Mouse (Mus musculus) kidney, adult 8-10 months (tissue): ENCODE results near the gene Tmem127.
A peak's percentile ranks its signal among the peaks of the same experiment; 100 is the strongest.
"Not testable (repeated sequence)": the region's sequence is repeated elsewhere in the genome, so short reads cannot be mapped to it uniquely, and the experiment has no call there.

ENCODE experiments used
- DNase-seq, 2 experiments: peaks; one replicate each; pipeline ENCODE4 v3.0.0; 2022

Gene Tmem127

DNA sequence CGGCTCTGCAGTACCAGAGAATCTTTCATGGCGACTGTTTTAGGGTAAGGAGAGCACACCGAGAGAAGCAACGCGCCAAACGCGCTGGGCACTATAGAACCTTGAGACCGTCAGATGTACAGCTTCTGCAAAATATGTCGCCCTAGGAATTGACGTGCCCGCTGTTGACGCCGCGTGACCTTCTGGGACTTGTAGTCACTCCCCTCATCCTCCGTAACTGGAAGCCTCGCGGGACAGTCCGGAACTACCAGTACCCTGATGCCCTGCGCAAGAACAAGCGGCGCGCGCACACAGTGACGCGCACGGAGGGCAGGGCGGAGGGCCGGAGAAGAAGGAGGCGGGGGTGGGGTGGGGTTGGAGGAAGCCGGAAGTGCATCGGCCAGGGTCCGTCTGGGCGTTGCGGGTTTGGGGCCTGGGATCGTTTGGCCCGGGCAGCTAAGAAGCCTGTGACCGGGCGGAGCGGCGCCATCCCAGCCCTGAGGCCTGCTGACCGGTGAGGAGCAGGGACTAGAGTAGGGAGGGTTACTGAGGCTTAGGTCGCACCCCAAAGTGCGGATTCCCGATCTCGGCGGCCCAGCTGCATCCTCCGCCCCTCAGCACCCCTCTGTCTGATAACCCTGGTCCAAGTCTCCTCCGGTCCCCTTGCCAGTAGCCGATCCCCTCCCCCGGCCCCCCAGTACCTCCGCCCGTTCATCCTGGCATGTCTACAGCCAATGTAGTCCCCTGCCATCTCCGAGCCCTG lies at the start of gene Tmem127, which contains the start of gene Ciao1:
Gene Tmem127, plus strand, starts transcription at position 317 of the 742 bp plus-strand sequence.
Gene Ciao1, minus strand, starts transcription at position 225 of the 742 bp plus-strand sequence.
- DNase-seq = peak; percentile 98 to 99

DNA sequence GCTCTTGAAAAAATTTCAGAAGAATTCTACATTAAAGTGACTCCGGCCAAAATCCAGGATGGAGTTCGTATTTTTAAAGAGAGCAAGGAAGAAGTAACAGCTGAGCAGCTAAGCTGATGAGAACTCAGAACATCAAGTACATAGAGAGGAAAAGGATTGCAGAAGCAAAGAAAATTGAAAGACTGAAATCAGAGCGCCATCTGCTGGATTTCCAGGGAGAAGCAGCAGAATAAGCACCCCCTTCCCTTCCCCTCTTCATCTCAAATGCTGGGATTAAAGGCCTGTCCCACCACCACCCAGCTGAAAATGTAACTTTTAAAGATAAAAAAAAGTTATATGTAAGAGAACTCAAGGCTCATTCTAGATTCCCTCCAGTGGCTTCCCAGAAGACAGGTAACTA lies 42.8 kb upstream of the Tmem127 start:
- peak; percentile 27 to 62 for DNase-seq

DNA sequence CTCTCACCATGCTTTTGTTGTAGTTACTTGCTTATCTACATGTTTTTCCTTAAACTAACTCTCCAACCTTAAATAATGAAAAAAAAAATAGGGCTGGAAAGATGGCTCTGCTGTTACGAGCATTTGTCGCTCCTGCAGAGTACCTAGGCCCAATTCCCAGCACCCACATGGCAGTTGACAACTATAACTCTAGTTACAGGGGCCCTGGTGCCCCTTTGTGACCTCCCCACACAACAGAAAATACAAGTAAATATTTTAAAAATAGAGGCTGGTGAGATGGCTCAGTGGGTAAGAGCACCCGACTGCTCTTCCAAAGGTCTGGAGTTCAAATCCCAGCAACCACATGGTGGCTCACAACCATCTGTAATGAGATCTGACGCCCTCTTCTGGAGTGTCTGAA lies 41.8 kb upstream of the Tmem127 start:
- not testable (repeated sequence) for DNase-seq

DNA sequence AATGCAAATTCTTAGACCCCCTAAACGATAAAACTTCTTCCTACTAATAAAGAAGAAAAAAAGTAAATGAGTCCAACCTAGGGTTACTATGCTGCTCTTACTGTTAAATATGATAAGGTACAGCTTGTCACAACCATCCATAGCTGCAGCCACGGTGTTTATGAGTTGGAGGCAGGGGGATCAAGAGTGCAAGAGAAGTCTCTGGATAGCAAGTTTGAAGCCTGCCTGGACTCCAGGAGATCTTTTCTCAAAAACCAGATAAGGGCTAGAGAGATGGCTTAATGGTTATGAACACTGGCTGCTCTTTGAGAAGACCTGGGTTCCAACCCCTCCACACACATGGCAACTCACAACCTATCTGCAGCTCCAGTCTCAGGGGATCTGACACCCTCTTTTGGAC lies 40.8 kb upstream of the Tmem127 start:
- DNase-seq = no peak

DNA sequence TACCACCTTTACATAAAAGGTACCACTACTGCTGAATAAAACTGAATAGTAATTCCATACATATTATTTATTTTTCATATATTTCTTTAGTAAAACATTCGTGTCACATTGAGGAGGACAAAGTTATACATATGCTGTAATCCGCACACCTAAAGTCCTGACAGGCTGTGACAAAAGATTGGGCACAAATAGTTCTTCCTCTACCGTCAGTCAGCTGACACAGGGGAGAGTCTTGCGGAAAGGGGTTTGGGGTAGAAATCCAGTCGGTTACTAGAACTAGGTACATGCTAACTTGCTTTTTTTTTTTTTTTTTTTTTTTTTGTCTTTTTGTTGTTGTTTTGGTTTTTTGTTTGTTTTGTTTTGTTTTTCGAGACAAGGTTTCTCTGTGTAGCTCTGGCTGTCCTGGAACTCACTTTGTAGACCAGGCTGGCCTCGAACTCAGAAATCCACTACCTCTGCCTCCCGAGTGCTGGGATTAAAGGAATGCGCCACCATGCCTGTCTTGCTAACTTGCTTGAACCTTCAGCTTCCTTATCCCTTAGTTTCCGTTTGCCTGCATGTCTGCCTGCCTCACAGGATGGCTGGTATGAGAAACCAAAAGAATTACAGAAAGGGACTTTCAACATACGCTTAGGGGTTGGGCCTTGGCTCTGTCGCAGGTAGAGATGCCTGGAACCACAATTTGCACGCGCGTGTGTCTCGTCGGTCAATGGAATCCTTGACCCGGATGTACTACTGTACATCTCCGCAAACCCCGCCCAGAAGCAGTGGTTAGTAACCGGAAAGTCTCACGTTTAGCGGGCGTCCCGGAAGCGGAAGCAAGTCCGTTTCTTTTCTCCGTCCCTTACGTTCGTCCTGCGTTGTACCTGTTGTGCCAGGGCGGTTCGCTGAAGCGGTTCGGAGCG lies 39.9 kb upstream of the Tmem127 start, which contains the start of the genes 1810024B03Rik and Snrnp200:
Gene 1810024B03Rik, minus strand, starts transcription at position 734 of the 905 bp plus-strand sequence.
Gene Snrnp200, plus strand, starts transcription at position 840 of the 905 bp plus-strand sequence.
- DNase-seq = peak; percentile 96

DNA sequence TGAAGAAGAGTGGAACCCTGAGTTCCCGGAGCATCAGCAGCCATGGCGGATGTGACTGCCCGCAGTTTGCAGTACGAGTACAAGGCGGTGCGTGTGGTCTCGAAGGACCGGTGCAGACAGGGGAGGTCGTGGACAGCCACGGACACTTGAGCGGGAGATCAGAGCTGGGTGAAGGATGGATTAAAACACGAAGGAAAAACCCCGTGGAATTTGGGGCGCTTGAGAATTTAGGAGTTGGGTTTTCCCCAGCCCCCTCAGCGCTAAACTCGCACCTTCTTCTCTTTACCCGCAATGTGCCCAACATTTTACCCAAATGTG lies 39.3 kb upstream of the Tmem127 start:
- DNase-seq = no peak

DNA sequence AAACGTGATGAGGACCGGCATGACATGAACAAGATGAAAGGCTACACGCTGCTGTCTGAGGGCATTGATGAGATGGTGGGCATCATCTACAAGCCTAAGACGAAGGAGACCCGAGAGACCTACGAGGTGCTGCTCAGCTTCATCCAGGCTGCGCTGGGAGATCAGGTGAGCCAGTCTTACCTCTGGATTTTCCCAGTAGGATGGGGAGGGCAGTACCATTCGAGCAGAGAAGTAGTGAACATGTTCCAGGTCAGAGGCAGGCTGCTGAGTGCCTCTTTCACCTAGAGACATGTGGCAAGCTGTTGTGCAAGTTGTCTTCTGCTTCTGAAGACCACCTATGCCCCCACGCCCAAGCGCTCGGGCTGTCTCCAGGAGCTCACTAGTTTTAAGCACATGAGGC lies 37.0 kb upstream of the Tmem127 start:
- DNase-seq = no peak

- no peak for DNase-seq
Measured at GRCm38 (mm10) chr2:127217746-127218145, 30.0 kb upstream of the Tmem127 start.

DNA sequence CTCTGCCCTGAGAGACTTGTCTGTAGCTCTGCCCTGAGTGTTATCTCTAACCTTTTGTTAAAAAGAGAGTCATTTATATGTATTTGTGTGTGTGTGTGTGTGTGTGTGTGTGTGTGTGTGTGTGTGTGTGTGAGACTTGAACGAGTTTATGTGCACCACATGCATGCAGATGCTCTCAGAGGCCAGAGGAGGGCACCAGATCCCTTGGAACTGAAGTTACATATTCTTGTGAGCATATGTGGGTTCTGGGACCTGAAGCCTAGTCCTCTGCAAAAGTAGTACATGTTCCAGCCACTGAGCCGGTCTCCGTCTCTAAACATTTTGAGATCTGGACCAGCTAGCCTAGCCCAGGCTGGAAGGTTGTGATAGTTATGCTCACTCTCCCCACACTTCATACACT lies 22.4 kb upstream of the Tmem127 start:
- no peak for DNase-seq

GRCm38 (mm10) chr2:127237897-127238610 lies 9.7 kb upstream of the Tmem127 start:
- DNase-seq = no peak

GRCm38 (mm10) chr2:127240065-127240464 lies 7.6 kb upstream of the Tmem127 start:
- DNase-seq = peak; percentile 31 to 54

DNA sequence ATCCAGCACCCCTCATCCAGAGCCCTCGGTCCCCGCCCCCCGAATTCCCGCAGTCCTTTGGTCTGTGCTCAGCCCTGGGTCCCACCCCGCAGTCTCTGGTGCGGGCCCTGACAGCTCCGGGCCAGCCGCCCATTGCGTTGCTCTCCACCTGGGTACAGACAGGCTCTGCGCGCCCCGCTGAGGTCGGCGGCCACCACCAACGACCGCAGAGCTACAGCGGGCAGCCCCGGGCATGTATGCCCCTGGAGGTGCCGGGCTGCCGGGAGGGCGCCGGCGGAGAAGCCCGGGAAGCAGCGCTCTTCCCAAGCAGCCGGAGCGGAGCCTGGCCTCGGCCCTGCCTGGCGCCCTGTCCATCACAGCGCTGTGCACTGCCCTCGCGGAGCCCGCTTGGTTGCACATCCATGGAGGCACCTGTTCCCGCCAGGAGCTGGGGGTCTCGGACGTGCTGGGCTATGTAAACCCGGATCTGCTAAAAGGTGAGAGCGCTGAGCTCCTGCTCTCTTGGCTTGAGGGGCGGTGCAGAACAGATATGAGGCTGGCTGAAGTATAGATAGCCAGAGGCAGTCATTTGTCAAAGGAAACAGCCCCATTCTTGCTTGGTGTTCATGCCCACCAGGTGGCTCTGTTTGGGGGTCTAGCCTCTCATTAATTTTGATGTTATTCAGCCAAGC lies 761 bp downstream of the Tmem127 start:
- peak; percentile 31 to 35 for DNase-seq

DNA sequence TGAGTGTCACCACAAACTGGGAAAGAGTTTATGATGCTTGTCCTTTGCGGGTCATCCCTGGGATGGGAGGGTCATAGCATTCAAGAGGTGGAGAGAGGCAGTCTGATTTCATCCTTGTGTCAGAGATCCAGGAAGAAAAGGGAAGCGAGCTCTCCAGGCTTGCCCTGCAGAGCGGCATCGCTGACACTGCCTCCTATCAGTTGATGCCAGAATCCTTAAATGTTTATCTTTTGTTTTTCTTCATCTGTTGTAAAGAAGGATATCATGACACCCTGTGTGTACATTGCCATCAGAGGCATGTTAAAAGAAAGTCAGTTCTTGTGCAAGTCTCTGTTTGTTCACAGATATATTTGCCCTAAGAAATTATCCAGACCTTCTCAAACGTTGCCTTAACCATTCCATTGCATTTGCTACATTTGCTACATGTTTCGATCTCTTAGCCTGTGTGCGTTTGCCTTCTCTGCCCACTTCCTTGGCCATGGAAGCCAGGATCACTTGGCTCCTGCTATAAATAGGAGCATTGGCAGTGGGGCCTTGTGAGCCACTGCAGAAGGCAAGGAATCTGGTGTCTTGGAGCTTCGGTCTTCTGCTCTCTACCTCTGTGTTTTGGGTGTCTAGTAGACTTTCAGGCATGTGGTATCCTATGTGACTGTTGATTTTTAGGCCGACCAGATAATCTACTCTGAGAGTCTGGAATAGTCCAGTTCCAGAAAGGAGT lies 2.7 kb downstream of the Tmem127 start:
- no peak for DNase-seq

DNA sequence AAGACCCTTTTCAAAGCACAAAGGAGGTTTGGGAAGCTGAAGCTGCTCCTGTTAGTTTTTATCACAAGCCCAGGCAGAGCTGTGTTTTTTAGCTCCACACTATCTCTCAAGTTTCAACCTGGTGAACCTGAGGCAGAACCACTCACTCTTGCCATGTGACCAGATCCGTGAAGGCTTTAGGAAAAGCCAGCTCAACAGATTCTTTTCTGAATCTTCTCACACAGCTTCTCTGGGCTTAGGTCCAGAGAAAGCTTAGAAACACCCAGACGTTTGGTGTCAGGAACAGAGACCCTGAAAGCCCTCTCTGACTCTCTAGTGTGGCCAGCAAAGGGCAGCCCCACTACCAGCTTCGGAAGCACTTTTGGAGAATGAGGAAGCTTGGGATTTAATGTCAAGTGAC lies 3.7 kb downstream of the Tmem127 start:
- peak; percentile 32 to 53 for DNase-seq

GRCm38 (mm10) chr2:127251880-127252527 lies 4.3 kb downstream of the Tmem127 start:
- peak in 1 of 2 experiments; percentile 43 for DNase-seq

DNA sequence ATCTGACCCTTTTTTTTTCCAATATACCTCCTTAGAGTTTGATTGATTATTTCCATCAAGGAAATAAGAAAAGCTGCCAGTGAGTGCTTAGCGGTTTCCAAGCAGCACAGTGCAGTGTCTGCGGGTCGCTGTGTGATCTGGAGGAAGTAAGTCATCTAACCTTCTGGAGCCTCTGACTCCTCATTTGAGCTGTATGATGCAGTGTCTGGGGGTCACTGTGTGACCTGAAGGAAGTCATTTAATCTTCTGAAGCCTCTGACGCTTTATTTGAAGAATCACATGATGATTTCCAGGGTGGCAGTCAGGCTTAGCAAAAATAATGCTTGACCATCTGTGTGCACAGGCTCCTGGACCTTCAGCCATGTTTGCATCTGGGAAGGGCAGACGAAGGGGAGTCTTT lies 5.1 kb downstream of the Tmem127 start:
- DNase-seq = no peak

GRCm38 (mm10) chr2:127254604-127255134 lies 7.0 kb downstream of the Tmem127 start:
- DNase-seq = no peak

DNA sequence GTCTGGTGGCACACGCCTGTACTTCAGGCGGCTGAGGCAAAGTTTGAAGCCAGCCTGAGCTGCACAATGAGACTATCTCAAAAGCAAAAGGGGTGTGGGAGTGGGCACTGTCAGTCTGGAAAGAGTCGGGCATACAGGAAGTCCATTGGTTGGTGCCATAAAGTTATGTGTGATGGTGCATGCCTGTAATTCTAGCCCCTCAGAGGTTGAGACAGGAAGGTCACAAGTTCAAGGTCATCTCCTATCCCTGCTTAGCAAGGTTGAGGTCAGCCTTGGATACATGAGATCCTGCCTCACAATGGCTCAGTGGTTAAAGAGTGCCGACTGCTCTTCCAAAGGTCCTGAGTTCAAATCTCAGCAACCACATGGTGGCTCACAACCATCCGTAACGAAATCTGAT lies 7.6 kb downstream of the Tmem127 start:
- no peak for DNase-seq

DNA sequence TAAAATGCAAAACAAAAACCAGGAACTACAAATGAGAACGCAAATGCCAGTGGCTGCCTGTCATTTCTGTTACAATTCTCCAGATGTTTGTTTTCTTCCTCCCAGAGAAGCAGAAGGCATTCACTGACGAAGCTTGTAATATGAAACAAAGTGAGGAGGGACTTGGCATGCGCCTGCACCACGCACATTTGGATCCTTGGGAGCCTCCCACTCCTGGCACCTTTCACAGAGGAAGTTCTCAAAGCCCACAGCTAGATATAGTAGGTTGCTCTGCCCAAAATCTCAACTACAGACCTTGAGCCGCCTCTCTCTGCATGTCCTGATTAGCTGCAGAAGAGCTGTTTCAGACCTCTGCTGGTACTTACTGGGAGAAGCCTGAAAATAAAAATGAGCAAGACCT lies 11.6 kb downstream of the Tmem127 start:
- DNase-seq = no peak

DNA sequence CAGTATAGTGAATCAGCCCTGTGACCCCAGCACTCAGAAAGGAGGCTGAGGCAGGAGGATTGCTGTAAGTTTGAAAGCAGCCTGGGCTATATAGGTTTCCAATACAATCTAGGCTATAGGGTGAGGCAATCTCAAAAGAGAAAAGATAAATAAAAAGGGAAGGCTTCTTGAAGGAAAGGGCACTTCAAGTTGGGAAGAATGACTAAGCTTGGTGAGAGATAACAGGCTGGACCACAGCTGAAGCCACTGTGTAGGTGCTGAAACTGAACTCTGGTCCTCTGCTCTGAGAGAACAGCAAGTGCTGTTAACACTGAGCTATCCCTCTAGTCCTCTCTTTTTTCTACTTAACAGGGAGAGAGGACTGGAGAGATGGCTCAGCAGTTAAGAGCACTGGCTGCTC lies 14.8 kb downstream of the Tmem127 start:
- DNase-seq = no peak

DNA sequence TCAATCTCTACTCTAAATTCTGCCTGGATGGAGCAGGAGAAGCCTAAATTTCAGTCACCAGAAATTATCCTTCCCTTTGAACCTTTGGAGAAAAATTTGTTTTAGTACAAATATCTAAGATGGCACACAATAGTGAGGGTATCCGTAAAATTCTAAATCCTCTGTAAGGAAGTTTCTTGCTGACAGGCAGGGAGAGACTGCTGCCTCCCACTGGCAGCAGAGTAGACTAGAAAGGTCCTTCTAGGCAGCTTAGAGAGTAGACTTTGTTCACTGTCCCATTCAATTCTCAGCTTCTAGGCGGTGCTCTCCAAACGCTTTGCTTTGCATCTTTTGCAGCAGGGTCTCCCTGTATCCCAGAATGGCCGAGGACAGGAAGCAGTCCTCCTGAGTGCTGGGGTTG lies 20.1 kb downstream of the Tmem127 start:
- DNase-seq = no peak
